25 mouse cellular contexts compared by ENCODE assay signal in the genomic region with DNA sequence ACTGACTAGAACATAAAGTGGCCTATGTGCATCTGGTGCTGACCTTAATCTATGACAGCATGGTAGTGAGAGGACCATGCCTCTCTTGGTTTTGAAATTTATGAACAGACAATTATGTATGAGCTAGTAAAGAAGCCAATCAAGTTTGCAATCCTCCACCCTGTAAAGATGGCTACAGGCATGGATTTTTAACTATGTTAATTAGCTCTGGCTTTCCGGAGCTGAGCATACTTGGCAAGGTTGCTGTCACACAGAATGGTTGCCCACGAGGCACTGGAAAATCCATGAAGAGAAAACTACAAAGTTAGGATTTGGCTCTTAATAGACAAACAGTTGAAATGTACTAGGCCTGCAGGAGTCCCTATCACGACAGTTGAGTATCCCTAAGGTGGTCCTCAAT.
A peak's percentile ranks its signal among the peaks of the same experiment; 100 is the strongest.
DNase-seq lines count a peak whose midpoint lies in the region; ATAC-seq and TF ChIP-seq lines count a peak whose summit lies in the region.
"Had no signal": no experiment of that assay in that cellular context is flagged by ENCODE, and none has a peak within 500 bp of the region (broad histone marks: within the 10 kb centered on the region; RNA-seq: fewer than 3 reads in every experiment).

No protein-coding gene starts in this region.

- no peak overlapping the region for H3K9ac ChIP-seq in forebrain, embryonic 13.5 days
- H3K9ac ChIP-seq in forebrain, embryonic 15.5 days (replicated peaks): no peak overlapping the region
- no peak overlapping the region for H3K9ac ChIP-seq in forebrain, postnatal 0 days
- no peak overlapping the region for H3K9ac ChIP-seq in midbrain, embryonic 15.5 days
- H3K9ac ChIP-seq: embryonic facial prominence, embryonic 13.5 days; embryonic facial prominence, embryonic 15.5 days; forebrain, embryonic 12.5 days had no signal

- TF ChIP-seq CTCF in forebrain, postnatal 0 days (IDR thresholded peaks at IDR 0.05; ENCODE audit: low read depth): no peak

- H3K4me2 ChIP-seq in forebrain, embryonic 13.5 days: no peak overlapping the region
- no peak overlapping the region for H3K4me2 ChIP-seq in forebrain, embryonic 15.5 days (replicated peaks)
- no peak overlapping the region for H3K4me2 ChIP-seq in forebrain, postnatal 0 days (ENCODE audit: low read depth)
- H3K4me2 ChIP-seq in midbrain, embryonic 15.5 days: no peak overlapping the region
- H3K4me2 ChIP-seq: embryonic facial prominence, embryonic 13.5 days; embryonic facial prominence, embryonic 15.5 days; forebrain, embryonic 12.5 days had no signal

- H3K27me3 ChIP-seq in forebrain, embryonic 13.5 days: no peaks in the 10 kb centered on the region
- H3K27me3 ChIP-seq in forebrain, embryonic 15.5 days: no peaks in the 10 kb centered on the region
- no peaks in the 10 kb centered on the region for H3K27me3 ChIP-seq in forebrain, postnatal 0 days (ENCODE audit: insufficient read depth, low read length)
- no peaks in the 10 kb centered on the region for H3K27me3 ChIP-seq in forebrain, embryonic 10.5 days (ENCODE audit: poor library complexity, severe bottlenecking)
- H3K27me3 ChIP-seq in midbrain, embryonic 15.5 days (replicated peaks): no peaks in the 10 kb centered on the region
- H3K27me3 ChIP-seq in midbrain, embryonic 10.5 days (ENCODE audit: low read depth, poor library complexity, severe bottlenecking): no peaks in the 10 kb centered on the region
- H3K27me3 ChIP-seq: CH12.LX; embryonic facial prominence, embryonic 13.5 days; embryonic facial prominence, embryonic 15.5 days; forebrain, embryonic 12.5 days had no signal

- H3K9me3 ChIP-seq in forebrain, embryonic 13.5 days (replicated peaks): no peaks in the 10 kb centered on the region
- no peaks in the 10 kb centered on the region for H3K9me3 ChIP-seq in forebrain, embryonic 15.5 days
- H3K9me3 ChIP-seq in forebrain, postnatal 0 days (ENCODE audit: low read length): no peaks in the 10 kb centered on the region
- no peaks in the 10 kb centered on the region for H3K9me3 ChIP-seq in forebrain, embryonic 10.5 days
- no peaks in the 10 kb centered on the region for H3K9me3 ChIP-seq in midbrain, embryonic 15.5 days
- H3K9me3 ChIP-seq in midbrain, embryonic 10.5 days (replicated peaks): no peaks in the 10 kb centered on the region
- H3K9me3 ChIP-seq: embryonic facial prominence, embryonic 13.5 days; embryonic facial prominence, embryonic 15.5 days; forebrain, embryonic 12.5 days; G1E had no signal

- peak; percentile 55; the same call in 1 of the 2 replicates for ATAC-seq in forebrain, embryonic 13.5 days
- ATAC-seq in forebrain, embryonic 15.5 days (replicated peaks): no peak; the same call in 1 of the 2 replicates
- ATAC-seq in forebrain, postnatal 0 days: peak; percentile 66
- 0 out of 2 replicates have a peak, but pooled peaks have one; percentile 11 for ATAC-seq in midbrain, embryonic 15.5 days (replicated peaks)
- ATAC-seq: CD4-positive, CD25-positive, alpha-beta regulatory T cell, adult 4 months had no signal

- 69% methylated on average over 3 of the region's 3 CpGs for WGBS in forebrain, embryonic 13.5 days
- 48% methylated on average over 3 of the region's 3 CpGs for WGBS in forebrain, embryonic 15.5 days
- 40% methylated on average over 3 of the region's 3 CpGs for WGBS in forebrain, postnatal 0 days
- WGBS in forebrain, embryonic 10.5 days: 87% methylated on average over 3 of the region's 3 CpGs
- WGBS in midbrain, embryonic 15.5 days: 61% methylated on average over 3 of the region's 3 CpGs
- 81% methylated on average over 3 of the region's 3 CpGs for WGBS in midbrain, embryonic 10.5 days

- H3K4me1 ChIP-seq in forebrain, embryonic 13.5 days: peaks cover 9% of the 10 kb centered on the region; the same call in 1 of the 2 replicates
- H3K4me1 ChIP-seq in forebrain, embryonic 15.5 days: peaks cover 7% of the 10 kb centered on the region
- H3K4me1 ChIP-seq in forebrain, postnatal 0 days (ENCODE audit: insufficient read depth): no peaks in the 10 kb centered on the region
- H3K4me1 ChIP-seq in forebrain, embryonic 10.5 days: no peaks in the 10 kb centered on the region
- H3K4me1 ChIP-seq in midbrain, embryonic 15.5 days: no peaks in the 10 kb centered on the region
- H3K4me1 ChIP-seq in midbrain, embryonic 10.5 days: no peaks in the 10 kb centered on the region
- H3K4me1 ChIP-seq: embryonic facial prominence, embryonic 13.5 days; embryonic facial prominence, embryonic 15.5 days; forebrain, embryonic 12.5 days had no signal

- H3K36me3 ChIP-seq in forebrain, embryonic 13.5 days (ENCODE audit: poor library complexity, severe bottlenecking): no peaks in the 10 kb centered on the region
- H3K36me3 ChIP-seq in forebrain, embryonic 15.5 days: no peaks in the 10 kb centered on the region
- H3K36me3 ChIP-seq in forebrain, postnatal 0 days (ENCODE audit: insufficient read depth): no peaks in the 10 kb centered on the region; the same call in 1 of the 2 replicates
- no peaks in the 10 kb centered on the region for H3K36me3 ChIP-seq in forebrain, embryonic 10.5 days (replicated peaks)
- no peaks in the 10 kb centered on the region for H3K36me3 ChIP-seq in midbrain, embryonic 15.5 days (replicated peaks)
- H3K36me3 ChIP-seq in midbrain, embryonic 10.5 days: no peaks in the 10 kb centered on the region
- H3K36me3 ChIP-seq: embryonic facial prominence, embryonic 13.5 days; embryonic facial prominence, embryonic 15.5 days; forebrain, embryonic 12.5 days; G1E had no signal

- H3K4me3 ChIP-seq in forebrain, embryonic 13.5 days: no peak overlapping the region
- no peak overlapping the region for H3K4me3 ChIP-seq in forebrain, embryonic 15.5 days
- H3K4me3 ChIP-seq in forebrain, postnatal 0 days (ENCODE audit: low read depth, low read length): no peak overlapping the region
- no peak overlapping the region for H3K4me3 ChIP-seq in forebrain, embryonic 10.5 days
- H3K4me3 ChIP-seq in midbrain, embryonic 15.5 days: no peak overlapping the region
- H3K4me3 ChIP-seq in midbrain, embryonic 10.5 days: no peak overlapping the region
- H3K4me3 ChIP-seq: embryonic facial prominence, embryonic 13.5 days; embryonic facial prominence, embryonic 15.5 days; erythroblast, embryonic 14.5 days; forebrain, embryonic 12.5 days had no signal

- peak; percentile 33 for DNase-seq in forebrain, postnatal 0 days
- no peak for DNase-seq in forebrain, embryonic 10.5 days (ENCODE audit: extremely low spot score, low spot score)
- no peak for DNase-seq in midbrain, embryonic 10.5 days (ENCODE audit: low spot score)
- peak; percentile 25 for DNase-seq in Muller cell, postnatal 12 days (ENCODE audit: inconsistent ontology term)
- DNase-seq: adrenal gland, adult 2 months; adrenal gland, postnatal 10 days; adrenal gland, postnatal 25 days; B cell, adult 2 months; cerebellum, adult 11 months; cerebellum, adult 18-20 months; cerebellum, adult 8-10 months; cerebellum, adult 9-11 months; cerebellum, postnatal 14 days; cerebellum, postnatal 36 days; embryo, embryonic 11 days had no signal

- no peak overlapping the region for H3K27ac ChIP-seq in forebrain, embryonic 13.5 days
- no peak overlapping the region for H3K27ac ChIP-seq in forebrain, embryonic 15.5 days (replicated peaks)
- no peak overlapping the region for H3K27ac ChIP-seq in forebrain, postnatal 0 days (ENCODE audit: low read depth, low read length)
- no peak overlapping the region for H3K27ac ChIP-seq in forebrain, embryonic 10.5 days
- H3K27ac ChIP-seq in midbrain, embryonic 15.5 days: no peak overlapping the region
- no peak overlapping the region for H3K27ac ChIP-seq in midbrain, embryonic 10.5 days (replicated peaks)
- H3K27ac ChIP-seq: embryonic facial prominence, embryonic 13.5 days; embryonic facial prominence, embryonic 15.5 days; forebrain, embryonic 12.5 days had no signal

Comparison
In these comparisons a context has a peak if more than half of its experiments do, and no peak if none do; other contexts are left out.
1. DNase-seq: peak in forebrain, postnatal 0 days (single experiment) and Muller cell, postnatal 12 days (single experiment); none in forebrain, embryonic 10.5 days (single experiment) and midbrain, embryonic 10.5 days (single experiment).